Mouse (Mus musculus) heart, postnatal 0 days (tissue): ENCODE measurements around the gene Hephl1. TPM values are rescaled to one million over a fixed set of nuclear protein-coding genes. Genes with fewer than 3 reads are reported as not detected.

Source experiments
- ATAC-seq: fragments of 200-750 bp; cut with Nextera tagmentation; 2 replicates; pipeline ENCODE4 v1.8.0; 2017; ENCODE audit warnings: low read depth, moderate number of reproducible peaks, moderate library complexity; ENCODE audit not compliant: insufficient read depth
- DNase-seq: peaks from one replicate; pipeline ENCODE4 v3.0.0-alpha.2; 2016; ENCODE audit warnings: low spot score
- H3K27ac ChIP-seq: fragments of 300-500 bp; sonication (generic); 2 replicates; pipeline ENCODE4 v1.5.1; 2014; ENCODE audit warnings: low read depth, mild to moderate bottlenecking
- H3K27me3 ChIP-seq: fragments of 300-500 bp; sonication (generic); 2 replicates; pipeline ENCODE4 v1.6.1; 2014; ENCODE audit warnings: low read length, mixed read lengths; ENCODE audit not compliant: control insufficient read depth, insufficient read depth
- H3K36me3 ChIP-seq: fragments of 300-500 bp; sonication (generic); replicated peaks from 2 replicates; pipeline ENCODE4 v1.6.1; 2014; ENCODE audit warnings: low read length, mixed read lengths; ENCODE audit not compliant: control insufficient read depth, insufficient read depth
- H3K4me1 ChIP-seq: fragments of 300-500 bp; sonication (generic); 2 replicates; pipeline ENCODE4 v1.6.1; 2014; ENCODE audit warnings: antibody characterized with exemption; ENCODE audit not compliant: control insufficient read depth, insufficient read depth
- H3K4me2 ChIP-seq: fragments of 300-500 bp; sonication (generic); 2 replicates; pipeline ENCODE4 v1.6.1; 2014; ENCODE audit warnings: low read depth, mild to moderate bottlenecking, low read length, moderate library complexity
- H3K4me3 ChIP-seq: fragments of 300-500 bp; sonication (generic); 2 replicates; pipeline ENCODE4 v1.5.1; 2014; ENCODE audit warnings: low read depth, low read length
- H3K9ac ChIP-seq: fragments of 300-500 bp; sonication (generic); replicated peaks from 2 replicates; pipeline ENCODE4 v1.6.1; 2014; ENCODE audit warnings: low read depth, low read length, mixed read lengths
- H3K9me3 ChIP-seq: fragments of 300-500 bp; sonication (generic); replicated peaks from 2 replicates; pipeline ENCODE4 v1.6.1; 2016; ENCODE audit warnings: low read length; ENCODE audit not compliant: control insufficient read depth
- CTCF ChIP-seq: IDR thresholded peaks from 2 replicates; pipeline ENCODE4 v1.5.1; 2016; ENCODE audit warnings: antibody characterized with exemption, control low read depth, low read depth
- EP300 ChIP-seq: IDR thresholded peaks from 2 replicates; pipeline ENCODE4 v1.6.1; 2016; ENCODE audit warnings: antibody characterized with exemption, low read depth
- WGBS: fragments of 180-500 bp; shearing (Covaris S2); extraction: QIAGEN DNeasy Blood & Tissue Kit; methylation state at CpG from one replicate; pipeline ENCODE4 v1.1.7; 2014; 5-methylcytosine and 5-hydroxymethylcytosine counted together
- polyA plus RNA-seq: library from polyadenylated mRNA; unstranded; fragments of >200 nt; fragmentation: Nextera tagmentation; extraction: Ambion mirVana; gene quantifications from 2 replicates; pipeline ENCODE4 v1.2.1, GENCODE M21; 2015
- total RNA-seq: library from RNA; depleted of rRNA; stranded (reverse); fragments of >200 nt; gene quantifications from 2 replicates; pipeline ENCODE4 v1.2.3, GENCODE M21; 2014; ENCODE audit warnings: low replicate concordance

Gene Hephl1
- total and polyA plus RNA-seq, 2 experiments from 2014 or later, result 0.03 TPM; not detected in 1

DNA sequence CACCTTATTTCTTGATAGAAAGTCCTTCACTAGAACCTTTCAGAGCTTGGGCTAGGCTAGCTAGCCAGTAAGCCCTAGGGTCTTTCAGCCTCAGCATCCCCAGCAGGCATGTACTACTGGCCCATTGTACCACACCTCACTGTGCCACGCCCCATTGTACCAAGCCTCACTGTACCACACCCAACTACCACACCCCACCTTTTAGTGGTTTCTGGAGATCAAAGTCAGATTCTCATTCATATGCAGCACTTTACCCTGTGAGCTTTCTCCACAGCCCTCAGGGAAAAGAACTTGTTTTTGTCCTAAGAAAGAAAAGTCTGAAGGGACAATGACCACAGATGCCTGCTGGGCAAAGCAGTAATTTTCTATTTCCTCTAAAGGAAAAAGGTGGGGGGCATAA lies 88.9 kb downstream of the Hephl1 start:
- Histone ChIP-seq H3K27me3 (no peaks in the 10 kb centered on the region), H3K9me3 (no peaks in the 10 kb centered on the region), H3K36me3 (no peaks in the 10 kb centered on the region), H3K4me3 (no peak overlapping the region), H3K9ac (no peak overlapping the region), H3K4me1 (no peaks in the 10 kb centered on the region), H3K27ac (no peak overlapping the region), H3K4me2 (no peak overlapping the region)
- DNase-seq, result no peak
- WGBS, result 92% methylated on average over 1 of the region's 1 CpGs
- TF ChIP-seq EP300, result no peak
- TF ChIP-seq CTCF, result no peak
- ATAC-seq, result no peak

- Histone ChIP-seq H3K4me2 (no peak overlapping the region), H3K4me1 (no peaks in the 10 kb centered on the region), H3K36me3 (no peaks in the 10 kb centered on the region), H3K9me3 (no peaks in the 10 kb centered on the region), H3K27me3 (no peaks in the 10 kb centered on the region), H3K9ac (no peak overlapping the region), H3K27ac (no peak overlapping the region), H3K4me3 (no peak overlapping the region)
- no peak for ATAC-seq
- DNase-seq, result no peak
- WGBS, result 63% methylated on average over 9 of the region's 9 CpGs
- no peak for TF ChIP-seq CTCF
- no peak for TF ChIP-seq EP300
Measured at GRCm38 (mm10) chr9:15021156-15021555, 90.8 kb downstream of the Hephl1 start.

DNA sequence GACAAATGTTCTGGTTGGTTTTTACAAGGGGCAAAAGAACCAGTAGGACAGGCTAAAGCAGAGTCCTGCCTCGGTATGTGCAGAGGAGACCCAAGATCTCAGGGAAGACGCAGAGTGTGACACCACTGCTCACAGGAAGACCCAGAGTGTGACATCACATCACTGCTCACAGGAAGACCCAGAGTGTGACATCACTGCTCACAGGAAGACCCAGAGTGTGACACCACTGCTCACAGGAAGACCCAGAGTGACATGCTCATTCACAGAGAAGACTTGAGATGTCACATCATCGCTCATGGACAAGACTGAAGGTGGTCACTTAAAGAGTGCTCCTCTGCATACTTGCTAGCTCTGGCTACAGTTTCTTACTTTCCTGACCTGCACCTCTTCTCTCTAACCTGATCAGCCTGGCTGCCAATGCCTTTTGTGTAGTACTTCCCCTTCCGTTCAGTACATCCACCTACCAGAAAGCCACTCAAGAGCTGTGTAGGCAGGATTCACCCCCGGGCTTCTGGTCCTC lies 91.3 kb downstream of the Hephl1 start:
- no peak overlapping the region for H3K4me3 ChIP-seq
- no peaks in the 10 kb centered on the region for H3K9me3 ChIP-seq
- DNase-seq, result no peak
- TF ChIP-seq EP300 (no peak), CTCF (no peak)
- no peak overlapping the region for H3K4me2 ChIP-seq
- H3K36me3 ChIP-seq, result no peaks in the 10 kb centered on the region
- ATAC-seq, result no peak
- 84% methylated on average over 5 of the region's 5 CpGs for WGBS
- H3K9ac ChIP-seq, result no peak overlapping the region
- no peaks in the 10 kb centered on the region for H3K27me3 ChIP-seq
- no peaks in the 10 kb centered on the region for H3K4me1 ChIP-seq
- no peak overlapping the region for H3K27ac ChIP-seq

DNA sequence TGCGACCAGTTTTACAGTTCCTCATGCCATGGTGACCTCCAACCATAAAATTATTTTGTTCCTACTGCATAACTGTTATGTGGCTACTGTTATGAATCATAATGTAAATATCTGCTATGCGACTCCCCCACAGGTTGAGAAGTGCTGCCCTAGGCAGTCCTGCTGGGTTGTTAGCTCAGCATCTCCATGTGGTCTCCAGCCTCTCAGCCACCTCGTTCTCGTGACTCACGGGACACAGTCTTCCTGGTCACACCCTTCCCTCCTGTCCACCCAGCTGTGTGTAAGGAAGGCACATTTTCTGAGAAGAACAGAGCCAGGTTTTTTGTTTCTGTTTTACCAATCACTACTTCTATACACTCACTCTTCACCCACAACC lies 93.2 kb downstream of the Hephl1 start:
- Histone ChIP-seq H3K9me3 (no peaks in the 10 kb centered on the region), H3K27me3 (peaks cover 10% of the 10 kb centered on the region; the same call in 1 of the 2 replicates), H3K4me2 (no peak overlapping the region), H3K27ac (no peak overlapping the region), H3K4me3 (no peak overlapping the region), H3K36me3 (no peaks in the 10 kb centered on the region), H3K4me1 (no peaks in the 10 kb centered on the region), H3K9ac (no peak overlapping the region)
- DNase-seq, result no peak
- no peak for ATAC-seq
- 72% methylated on average over 5 of the region's 5 CpGs for WGBS
- TF ChIP-seq CTCF (no peak), EP300 (no peak)

DNA sequence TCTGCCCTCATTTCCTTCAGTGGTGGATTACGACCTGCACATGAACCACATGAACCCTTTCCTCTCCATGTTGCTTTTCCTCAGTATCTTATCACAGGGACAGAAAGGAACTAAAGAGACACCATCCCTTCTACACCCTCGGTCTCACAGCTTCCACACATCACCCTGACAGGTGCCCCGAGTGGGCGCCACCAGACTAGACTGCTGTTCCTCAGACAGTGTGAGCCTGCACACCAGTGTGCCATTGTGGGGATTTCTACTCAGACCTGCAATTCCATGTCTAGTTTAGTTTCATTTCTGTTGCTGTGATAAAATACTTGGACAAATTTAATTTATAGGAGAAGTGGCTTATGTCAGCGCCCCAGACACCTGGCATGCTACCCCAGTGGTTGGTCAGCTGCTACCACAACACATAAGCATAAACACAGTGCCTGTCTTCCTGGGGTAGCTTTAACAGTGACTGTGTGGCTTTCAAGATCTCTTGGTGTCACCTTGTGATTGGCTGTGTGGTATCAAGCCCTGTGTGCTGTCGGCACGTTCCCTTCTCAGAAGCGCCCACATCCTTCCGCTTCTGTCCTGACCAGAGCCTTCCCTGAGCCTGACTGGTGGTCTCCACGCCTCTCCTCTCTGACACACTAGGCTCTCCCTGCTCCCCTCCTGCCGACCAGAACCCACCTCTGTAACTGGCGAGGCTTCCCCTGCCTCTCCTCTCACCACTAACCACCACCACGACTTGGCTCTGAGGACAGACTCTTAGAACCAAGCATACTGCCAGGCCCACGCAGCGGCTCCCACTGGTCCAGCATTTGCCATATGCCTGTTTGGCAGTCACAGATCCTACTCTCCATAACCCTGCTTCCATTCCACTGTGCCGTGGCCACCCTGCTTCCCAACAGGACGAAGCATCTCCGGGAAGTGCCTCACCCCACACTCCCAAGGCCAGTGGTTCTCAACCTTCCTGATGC lies 93.8 kb downstream of the Hephl1 start:
- Histone ChIP-seq H3K9me3 (no peaks in the 10 kb centered on the region), H3K4me1 (no peaks in the 10 kb centered on the region), H3K9ac (no peak overlapping the region), H3K36me3 (no peaks in the 10 kb centered on the region), H3K4me3 (no peak overlapping the region), H3K27me3 (peaks cover 10% of the 10 kb centered on the region; the same call in 1 of the 2 replicates), H3K4me2 (no peak overlapping the region; the same call in 1 of the 2 replicates), H3K27ac (no peak overlapping the region; the same call in 1 of the 2 replicates)
- 61% methylated on average over 18 of the region's 18 CpGs for WGBS
- ATAC-seq (no peak), DNase-seq (no peak)
- TF ChIP-seq EP300, result no peak
